Comparison of ENCODE assay signal across 10 mouse cellular contexts in the genomic region with DNA sequence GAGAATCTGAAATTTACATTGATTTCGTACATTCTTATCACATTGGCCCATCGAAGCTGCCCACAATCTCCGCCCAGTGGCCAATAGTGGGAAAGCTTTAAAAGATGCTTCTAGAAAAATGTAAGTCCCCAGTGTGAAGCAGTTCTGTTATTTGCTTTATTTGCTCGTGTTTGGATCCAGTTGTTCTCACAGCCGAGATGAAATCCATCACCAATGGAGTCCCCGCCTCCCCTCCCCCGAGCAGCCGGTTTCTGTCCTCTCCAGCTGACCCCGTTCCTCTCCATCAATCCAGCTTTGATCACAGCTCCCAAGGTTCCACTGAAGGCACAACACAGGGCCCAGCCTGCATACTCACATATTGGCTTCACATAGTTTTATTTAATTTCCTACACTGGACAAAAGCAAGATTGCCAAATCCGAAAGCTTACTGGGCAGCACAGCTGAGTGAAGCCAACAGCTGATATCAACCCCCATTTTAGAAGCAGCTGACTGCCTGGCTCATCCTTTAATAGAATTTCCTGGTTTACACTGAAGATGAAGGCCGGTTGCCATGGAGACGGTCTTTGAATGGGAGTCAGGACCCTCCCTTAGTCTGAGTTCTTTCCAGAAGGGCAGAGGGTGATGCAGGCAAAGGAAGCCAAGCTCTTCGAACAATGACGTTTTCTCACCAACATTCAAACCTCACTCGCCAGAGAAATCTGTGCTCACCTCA.
A peak's percentile ranks its signal among the peaks of the same experiment; 100 is the strongest.
DNase-seq lines count a peak whose midpoint lies in the region; ATAC-seq and TF ChIP-seq lines count a peak whose summit lies in the region.
"Had no signal": no experiment of that assay in that cellular context is flagged by ENCODE, and none has a peak within 500 bp of the region (broad histone marks: within the 10 kb centered on the region; RNA-seq: fewer than 3 reads in every experiment).

No protein-coding gene starts in this region.

- H3K36me3 ChIP-seq in hindbrain, embryonic 11.5 days (ENCODE audit: control insufficient read depth, insufficient read depth, low read length) = no peaks in the 10 kb centered on the region
- no peaks in the 10 kb centered on the region for H3K36me3 ChIP-seq in myocyte (ENCODE audit: control insufficient read depth, insufficient read depth)
- H3K36me3 ChIP-seq: embryonic facial prominence, embryonic 15.5 days; stomach, embryonic 15.5 days had no signal

- H3K27me3 ChIP-seq in hindbrain, embryonic 11.5 days (ENCODE audit: control insufficient read depth, insufficient read depth, low read length) = no peaks in the 10 kb centered on the region
- H3K27me3 ChIP-seq in myocyte (ENCODE audit: control insufficient read depth, insufficient read depth, insufficient read length) = no peaks in the 10 kb centered on the region
- H3K27me3 ChIP-seq: embryonic facial prominence, embryonic 15.5 days; stomach, embryonic 15.5 days had no signal

- no peaks in the 10 kb centered on the region for H3K4me1 ChIP-seq in hindbrain, embryonic 11.5 days (replicated peaks; ENCODE audit: control insufficient read depth, insufficient read depth, low read length)
- H3K4me1 ChIP-seq: embryonic facial prominence, embryonic 15.5 days; stomach, embryonic 15.5 days had no signal

- no peak overlapping the region for H3ac ChIP-seq in myocyte (ENCODE audit: control insufficient read depth, insufficient read length)

- no peak for TF ChIP-seq POLR2A in myocyte (IDR thresholded peaks at IDR 0.05; ENCODE audit: insufficient read length, low read depth)

- 45% methylated on average over 15 of the region's 15 CpGs for WGBS in hindbrain, embryonic 11.5 days

- H3K9me3 ChIP-seq in hindbrain, embryonic 11.5 days (ENCODE audit: control insufficient read depth, low read length) = no peaks in the 10 kb centered on the region
- H3K9me3 ChIP-seq: embryonic facial prominence, embryonic 15.5 days; stomach, embryonic 15.5 days had no signal

- no peaks in the 10 kb centered on the region for H3K79me2 ChIP-seq in myocyte (ENCODE audit: control insufficient read depth, insufficient read depth)

- DNase-seq in layer of hippocampus, adult 9-11 months = peak; percentile 44
- DNase-seq in layer of hippocampus, adult 11-12 months (ENCODE audit: low spot score) = no peak
- peak; percentile 90 for DNase-seq in embryo, embryonic 10.5 days (ENCODE audit: low spot score)
- peak; percentile 87 for DNase-seq in hindbrain, embryonic 11.5 days (ENCODE audit: low spot score)
- DNase-seq in urinary bladder, postnatal 4 days (ENCODE audit: low spot score in 2 of 2) = no peak
- no peak for DNase-seq in thymus, postnatal 14 days
- no peak for DNase-seq in thymus, postnatal 0 days (ENCODE audit: low spot score)

- no peak overlapping the region for H3K4me3 ChIP-seq in hindbrain, embryonic 11.5 days (ENCODE audit: low read depth, low read length)
- H3K4me3 ChIP-seq in myocyte = no peak overlapping the region
- H3K4me3 ChIP-seq: embryonic facial prominence, embryonic 15.5 days; stomach, embryonic 15.5 days had no signal

- H3K9ac ChIP-seq in hindbrain, embryonic 11.5 days (ENCODE audit: low read depth, low read length) = no peak overlapping the region
- H3K9ac ChIP-seq: embryonic facial prominence, embryonic 15.5 days; stomach, embryonic 15.5 days had no signal

- peak overlapping the region; percentile 52 for H3K27ac ChIP-seq in hindbrain, embryonic 11.5 days (ENCODE audit: low read depth, low read length)
- H3K27ac ChIP-seq: embryonic facial prominence, embryonic 15.5 days; stomach, embryonic 15.5 days had no signal

- peak; percentile 89 for ATAC-seq in hindbrain, embryonic 11.5 days (ENCODE audit: low FRiP score)

- no peak overlapping the region for H3K4me2 ChIP-seq in hindbrain, embryonic 11.5 days (replicated peaks; ENCODE audit: low read depth, low read length)
- peak overlapping the region; percentile 4 for H3K4me2 ChIP-seq in myocyte (ENCODE audit: low read depth)
- H3K4me2 ChIP-seq: embryonic facial prominence, embryonic 15.5 days; stomach, embryonic 15.5 days had no signal

TF ChIP-seq in myocyte, 11 proteins besides CTCF, POLR2A, EP300 and RAD21:
- TF ChIP-seq USF1 (IDR thresholded peaks at IDR 0.05; ENCODE audit: low read depth) = no peak
- TF ChIP-seq MYOD1 (IDR thresholded peaks at IDR 0.05; ENCODE audit: control insufficient read depth in 1 of 3, insufficient read length in 2 of 3, low read depth in 2 of 3) = peak; percentile 71 to 87 (median 83)
- 0 out of 2 replicates have a peak, but pooled peaks have one; percentile 16 for TF ChIP-seq CEBPB (IDR thresholded peaks at IDR 0.05; ENCODE audit: insufficient read depth, poor library complexity, severe bottlenecking)
- no peak for TF ChIP-seq MAX (IDR thresholded peaks at IDR 0.05; ENCODE audit: low read depth)
- no peak for TF ChIP-seq TCF3 (IDR thresholded peaks at IDR 0.05; ENCODE audit: insufficient read length, low read depth)
- TF ChIP-seq MYOG (IDR thresholded peaks at IDR 0.05; ENCODE audit: control insufficient read depth in 1 of 3, insufficient read depth in 1 of 3, insufficient read length in 2 of 3, low read depth in 2 of 3) = no peak
- no peak for TF ChIP-seq REST (IDR thresholded peaks at IDR 0.05; ENCODE audit: insufficient read depth, insufficient read length)
- no peak for TF ChIP-seq SRF (IDR thresholded peaks at IDR 0.05; ENCODE audit: control insufficient read depth, insufficient read length, low read depth)
- TF ChIP-seq TCF12 (IDR thresholded peaks at IDR 0.05; ENCODE audit: insufficient read depth, poor library complexity, severe bottlenecking) = no peak
- TF ChIP-seq POLR2AphosphoS2 (IDR thresholded peaks at IDR 0.05; ENCODE audit: insufficient read length, low read depth) = no peak
- TF ChIP-seq E2F4 (IDR thresholded peaks at IDR 0.05; ENCODE audit: insufficient read depth) = no peak

Comparison
In these comparisons a context has a peak if more than half of its experiments do, and no peak if none do; other contexts are left out.
1. DNase-seq: peak in layer of hippocampus, adult 9-11 months (single experiment), embryo, embryonic 10.5 days (single experiment) and hindbrain, embryonic 11.5 days (single experiment); none in layer of hippocampus, adult 11-12 months (single experiment), urinary bladder, postnatal 4 days (0 of 2), thymus, postnatal 14 days (single experiment) and thymus, postnatal 0 days (single experiment).